Mouse (Mus musculus) ES-E14 (cell line): ENCODE measurements around the gene Thnsl2. TPM values are rescaled to one million over a fixed set of nuclear protein-coding genes. Genes with fewer than 3 reads are reported as not detected.
A peak's percentile ranks its signal among the peaks of the same experiment; 100 is the strongest.

ENCODE experiments used
- DNase-seq: peaks from one replicate; pipeline ENCODE4 v3.0.0-alpha.2; 2013; ENCODE audit warnings: low read depth, low spot score
- H3K27ac ChIP-seq: 2 replicates; pipeline ENCODE4 v1.5.1; 2012; ENCODE audit warnings: low read depth, mild to moderate bottlenecking, low read length, moderate library complexity, mixed read lengths; ENCODE audit not compliant: poor library complexity, insufficient read depth, severe bottlenecking
- H3K36me3 ChIP-seq: 2 replicates; pipeline ENCODE4 v1.6.1; 2012; ENCODE audit warnings: mild to moderate bottlenecking, low read length, moderate library complexity, mixed read lengths; ENCODE audit not compliant: control insufficient read depth, poor library complexity, insufficient read depth, severe bottlenecking
- H3K4me1 ChIP-seq, 2 experiments: fragments of 150-350 bp in 1 of 2; sonication (generic) in 1 of 2; 2 replicates each; pipeline ENCODE4 v1.6.1; 2012; ENCODE audit warnings: low read length in 2 of 2, mild to moderate bottlenecking in 1 of 2, mixed read lengths in 1 of 2; ENCODE audit not compliant: control insufficient read depth in 2 of 2, insufficient read depth in 2 of 2, poor library complexity in 1 of 2
- H3K4me3 ChIP-seq, 2 experiments: fragments of 150-350 bp in 1 of 2; sonication (generic) in 1 of 2; 2 replicates each; pipeline ENCODE4 v1.5.1; 2012; ENCODE audit warnings: low read length in 2 of 2, low read depth in 1 of 2, mild to moderate bottlenecking in 1 of 2, mixed read lengths in 1 of 2; ENCODE audit not compliant: insufficient read depth in 1 of 2, poor library complexity in 1 of 2, severe bottlenecking in 1 of 2
- H3K9ac ChIP-seq: 2 replicates; pipeline ENCODE4 v1.6.1; 2012; ENCODE audit warnings: low read depth, mild to moderate bottlenecking, low read length, mixed read lengths; ENCODE audit not compliant: poor library complexity, insufficient read depth, severe bottlenecking
- H3K9me3 ChIP-seq: fragments of 150-350 bp; sonication (generic); 2 replicates; pipeline ENCODE4 v1.6.1; 2012; ENCODE audit warnings: low read depth, mild to moderate bottlenecking, low read length; ENCODE audit not compliant: control insufficient read depth, insufficient read depth
- CHD2 ChIP-seq: IDR thresholded peaks from 2 replicates; pipeline ENCODE4 v1.6.1; 2014; ENCODE audit warnings: mild to moderate bottlenecking, low read depth, low read length, inconsistent platforms
- HCFC1 ChIP-seq: IDR thresholded peaks from 2 replicates; pipeline ENCODE4 v1.6.1; 2012; ENCODE audit warnings: low read length, inconsistent platforms, borderline replicate concordance; ENCODE audit not compliant: insufficient read depth
- MAFK ChIP-seq: IDR thresholded peaks from 2 replicates; pipeline ENCODE4 v1.6.1; 2014; ENCODE audit warnings: mild to moderate bottlenecking, low read depth, low read length, inconsistent platforms; ENCODE audit not compliant: insufficient read depth
- ZC3H11A ChIP-seq: IDR thresholded peaks from 2 replicates; pipeline ENCODE4 v1.6.1; 2012; ENCODE audit warnings: low read depth, mild to moderate bottlenecking, inconsistent platforms, low read length, borderline replicate concordance
- ZNF384 ChIP-seq: IDR thresholded peaks from 2 replicates; pipeline ENCODE4 v1.6.1; 2012; ENCODE audit warnings: low read depth, low read length, inconsistent platforms
- in situ Hi-C, 2 experiments: fragments of 600-800 bp; cut with MboI; formaldehyde crosslinking; loops; one replicate each; pipeline ENCODE4 v1.15.1; 2025; ENCODE audit warnings: low sequenced_read_pairs in 2 of 2, inconsistent platforms in 1 of 2; ENCODE audit not compliant: unreplicated experiment in 2 of 2
- total RNA-seq: library from RNA; depleted of rRNA; stranded (reverse); fragments of 300-350 nt; gene quantifications from 2 replicates; pipeline ENCODE4 v1.2.3, GENCODE M21; 2012

Gene Thnsl2
- total RNA-seq, 1 experiment, result 5.2 TPM

DNA sequence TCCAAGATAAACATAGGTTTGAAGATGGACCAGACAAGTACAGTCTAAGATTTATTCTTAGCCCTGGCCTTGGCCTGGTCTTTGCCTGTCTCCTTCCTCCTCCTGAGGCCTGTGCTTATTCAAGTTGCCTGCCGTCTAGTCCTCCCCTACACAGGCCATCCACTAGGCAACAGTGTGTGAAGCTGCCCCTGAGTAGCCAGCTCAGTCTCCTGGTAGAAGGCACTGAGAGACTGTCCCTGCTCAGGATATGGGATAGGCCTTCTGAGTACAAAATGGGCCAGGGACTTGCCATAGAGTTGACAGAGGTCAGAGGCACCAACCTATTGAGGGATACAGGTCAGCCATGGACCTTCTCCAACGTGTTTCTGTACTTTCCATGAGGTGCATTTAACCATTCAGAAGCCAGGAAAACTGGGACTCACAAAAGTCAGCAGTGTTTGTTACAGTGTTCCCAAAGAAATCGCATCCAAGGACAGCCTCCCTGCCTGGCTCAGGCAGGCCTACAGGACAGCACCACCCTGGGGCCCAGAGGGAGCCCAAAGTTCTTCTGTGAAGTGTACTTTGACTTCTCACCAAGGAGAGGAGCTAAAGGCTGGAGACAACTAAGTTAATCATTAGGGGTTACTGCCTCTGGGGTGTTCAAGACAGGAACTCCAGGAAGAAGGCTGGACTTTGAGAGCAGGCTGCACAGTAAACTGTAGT lies 1.2 kb upstream of the Thnsl2 start:
- TF ChIP-seq ZC3H11A, result no peak
- TF ChIP-seq ZNF384, result no peak
- TF ChIP-seq HCFC1, result no peak
- no peak for TF ChIP-seq MAFK
- TF ChIP-seq CHD2, result no peak
- in situ Hi-C loops, result no loop called here
- Histone ChIP-seq H3K36me3 (no peaks in the 10 kb centered on the region), H3K4me3 (no peak overlapping the region), H3K4me1 (no peaks in the 10 kb centered on the region), H3K9ac (no peak overlapping the region), H3K9me3 (no peaks in the 10 kb centered on the region), H3K27ac (no peak overlapping the region)
- DNase-seq, result no peak

DNA sequence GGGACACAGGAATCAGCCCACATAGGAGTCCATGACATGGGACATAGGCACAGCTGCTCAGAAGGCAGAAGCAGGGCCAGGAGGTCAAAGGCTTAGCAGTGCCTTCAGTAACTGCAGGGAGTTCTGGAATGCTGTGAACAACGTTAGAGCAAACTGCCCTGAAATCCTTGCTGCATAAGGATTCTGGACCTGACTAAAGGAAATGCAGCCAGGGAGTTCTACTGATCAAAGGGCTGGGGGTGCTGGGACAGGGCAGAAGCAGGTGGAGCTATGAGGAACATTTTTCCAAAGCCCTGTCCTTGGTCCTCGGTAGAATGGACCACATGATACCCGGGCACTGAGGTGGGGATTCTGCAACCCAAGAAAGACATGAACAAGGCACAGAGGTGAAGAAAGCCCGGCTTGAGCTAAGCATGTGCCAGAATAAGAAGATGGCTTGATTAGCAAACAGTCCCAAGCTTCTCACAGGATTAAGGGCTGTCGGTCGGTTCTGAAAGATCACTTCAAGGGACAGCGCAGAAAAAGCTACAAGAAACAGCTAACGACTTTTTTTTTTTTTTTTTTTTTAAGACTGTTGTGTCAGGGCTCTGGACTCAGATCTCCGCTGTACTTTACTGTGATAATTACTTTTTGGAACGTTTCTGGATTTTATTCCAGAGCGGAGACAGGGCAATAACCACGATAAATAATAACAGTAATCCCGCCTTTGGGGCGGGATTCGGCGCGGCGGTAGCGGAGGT lies 915 bp downstream of the Thnsl2 start:
- H3K9me3 ChIP-seq, result no peaks in the 10 kb centered on the region
- H3K4me1 ChIP-seq, result no peaks in the 10 kb centered on the region
- in situ Hi-C loops, result no loop called here
- H3K9ac ChIP-seq, result no peak overlapping the region
- no peaks in the 10 kb centered on the region for H3K36me3 ChIP-seq
- no peak for DNase-seq
- TF ChIP-seq ZC3H11A, result no peak
- no peak for TF ChIP-seq CHD2
- no peak for TF ChIP-seq MAFK
- peak; percentile 73 for TF ChIP-seq ZNF384
- TF ChIP-seq HCFC1, result no peak
- H3K27ac ChIP-seq, result no peak overlapping the region
- H3K4me3 ChIP-seq, result peak overlapping the region; percentile 63 to 71

DNA sequence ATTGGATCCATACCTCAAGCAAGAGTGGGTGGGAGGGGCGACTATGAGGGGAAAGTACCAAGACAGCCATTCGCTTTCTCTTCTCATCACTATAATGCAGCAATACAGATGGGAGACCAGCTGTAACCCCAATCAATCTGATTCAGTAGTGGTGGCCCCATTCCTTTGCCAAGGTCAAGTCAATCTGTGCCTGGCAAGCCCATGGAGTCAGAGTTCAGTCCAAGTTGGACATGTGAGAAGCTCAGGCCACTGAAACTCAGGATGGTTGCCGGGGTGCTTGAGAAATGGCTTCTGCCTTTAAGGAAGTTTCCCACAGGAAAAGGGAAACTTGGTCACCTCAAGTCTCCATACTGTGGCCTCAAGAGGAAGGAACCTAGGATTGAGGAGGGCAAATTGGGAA lies 9.2 kb downstream of the Thnsl2 start:
- no peak for TF ChIP-seq MAFK
- no peak for TF ChIP-seq HCFC1
- TF ChIP-seq ZNF384, result no peak
- no peak for TF ChIP-seq CHD2
- TF ChIP-seq ZC3H11A, result no peak
- Histone ChIP-seq H3K9me3 (no peaks in the 10 kb centered on the region), H3K36me3 (no peaks in the 10 kb centered on the region), H3K4me3 (no peak overlapping the region), H3K4me1 (0 out of 4 replicates have a peak, but pooled peaks cover 0 to 2% of the 10 kb centered on the region in 2 experiments), H3K27ac (no peak overlapping the region), H3K9ac (no peak overlapping the region)
- in situ Hi-C loops, result no loop called here
- DNase-seq, result no peak

DNA sequence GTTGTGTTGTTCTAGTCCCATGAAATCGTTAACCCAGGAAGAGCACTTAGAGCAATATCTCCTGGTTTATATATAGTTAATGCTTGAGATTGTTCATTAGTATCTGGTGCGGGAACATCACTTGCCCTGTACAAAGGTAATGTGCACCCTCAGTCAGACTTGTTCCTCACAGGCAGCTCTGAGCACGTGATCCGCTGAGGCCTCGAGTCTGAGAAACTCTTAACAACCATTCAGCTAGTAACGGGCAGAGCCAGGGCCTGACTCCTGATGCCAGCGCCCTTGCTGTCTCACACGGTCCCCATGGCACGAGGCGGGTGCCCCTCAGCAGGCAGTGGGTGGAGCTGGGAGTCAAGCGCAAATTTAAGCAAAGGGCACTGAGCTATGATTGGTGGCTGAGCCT lies 10.7 kb downstream of the Thnsl2 start:
- no peak overlapping the region for H3K4me3 ChIP-seq
- H3K9me3 ChIP-seq, result no peaks in the 10 kb centered on the region
- H3K9ac ChIP-seq, result no peak overlapping the region
- H3K36me3 ChIP-seq, result no peaks in the 10 kb centered on the region
- no peak overlapping the region for H3K27ac ChIP-seq
- H3K4me1 ChIP-seq, result 0 out of 4 replicates have a peak, but pooled peaks cover 0 to 2% of the 10 kb centered on the region in 2 experiments
- no peak for DNase-seq
- TF ChIP-seq CHD2, result no peak
- in situ Hi-C loops, result no loop called here
